Mouse (Mus musculus): ENCODE data around the gene Tmem50b. TPM values are rescaled to one million over a fixed set of nuclear protein-coding genes. Genes with fewer than 3 reads are reported as not detected.

Gene Tmem50b
- polyA plus RNA-seq, 1 experiment, result 52.3 TPM

DNA sequence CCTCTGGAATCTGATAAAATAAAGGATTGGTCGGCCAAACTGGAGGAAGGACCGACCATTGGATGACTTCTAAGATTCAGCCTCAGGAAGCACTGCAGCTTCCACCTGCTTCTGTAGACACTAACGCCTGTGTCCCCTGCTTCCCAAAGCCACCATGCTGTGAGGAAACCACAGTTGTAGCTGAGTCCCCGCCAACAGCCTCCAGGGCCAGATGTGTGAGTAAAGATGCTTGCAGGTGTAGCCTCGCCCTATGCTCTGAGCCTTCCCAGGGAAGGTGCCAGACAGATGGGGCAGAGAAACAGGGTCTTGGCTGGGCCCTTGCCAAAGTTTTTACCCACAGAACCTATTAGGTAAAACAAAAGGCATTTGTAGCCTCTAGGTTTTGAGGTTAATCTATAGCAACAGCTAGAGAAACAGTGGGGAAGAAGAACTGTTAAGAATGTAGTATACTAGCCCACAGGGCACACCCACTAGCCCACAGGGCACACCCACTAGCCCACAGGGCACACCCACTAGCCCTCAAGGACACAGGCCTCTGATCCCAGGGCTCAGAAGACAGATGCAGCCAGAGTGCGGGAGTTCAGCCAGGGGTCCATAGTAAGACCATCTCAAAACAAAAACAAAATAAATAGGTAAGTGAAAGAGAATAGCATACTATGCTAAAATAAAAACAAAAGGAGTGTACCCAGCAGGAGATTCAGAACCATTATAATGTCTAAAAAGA, 9.7 kb downstream of the Tmem50b start:
- no peak for DNase-seq (ENCODE audit: low read depth)
- TF ChIP-seq CTCF (IDR thresholded peaks at IDR 0.05; ENCODE audit: borderline replicate concordance, extremely low read depth, insufficient read depth, insufficient read length) (no peak), POLR2A (IDR thresholded peaks at IDR 0.05; ENCODE audit: borderline replicate concordance, extremely low read depth, insufficient read depth, insufficient read length, poor library complexity, severe bottlenecking) (no peak)

DNA sequence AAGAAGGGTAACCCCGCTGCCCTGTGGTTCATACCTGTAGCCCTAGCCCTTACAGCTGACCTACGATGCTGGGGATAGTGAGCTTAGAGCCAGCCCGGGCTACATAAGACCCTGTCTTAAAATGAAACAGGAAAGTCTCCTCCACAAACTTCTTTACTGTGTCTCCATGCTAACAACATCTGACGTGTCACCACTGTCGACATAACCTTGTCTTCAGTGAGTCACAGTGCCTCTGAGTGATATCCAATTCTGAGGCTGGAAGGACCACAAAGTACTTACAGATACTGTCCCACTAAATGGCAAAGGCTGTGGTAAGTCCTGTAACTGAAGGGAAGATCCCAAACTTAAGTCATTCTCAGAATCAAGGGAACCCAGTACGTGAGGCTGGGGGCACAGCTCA, 11.4 kb downstream of the Tmem50b start:
- DNase-seq (ENCODE audit: low read depth), result no peak
- TF ChIP-seq CTCF (IDR thresholded peaks at IDR 0.05; ENCODE audit: borderline replicate concordance, extremely low read depth, insufficient read depth, insufficient read length), result no peak
- TF ChIP-seq POLR2A (IDR thresholded peaks at IDR 0.05; ENCODE audit: borderline replicate concordance, extremely low read depth, insufficient read depth, insufficient read length, poor library complexity, severe bottlenecking), result no peak

DNA sequence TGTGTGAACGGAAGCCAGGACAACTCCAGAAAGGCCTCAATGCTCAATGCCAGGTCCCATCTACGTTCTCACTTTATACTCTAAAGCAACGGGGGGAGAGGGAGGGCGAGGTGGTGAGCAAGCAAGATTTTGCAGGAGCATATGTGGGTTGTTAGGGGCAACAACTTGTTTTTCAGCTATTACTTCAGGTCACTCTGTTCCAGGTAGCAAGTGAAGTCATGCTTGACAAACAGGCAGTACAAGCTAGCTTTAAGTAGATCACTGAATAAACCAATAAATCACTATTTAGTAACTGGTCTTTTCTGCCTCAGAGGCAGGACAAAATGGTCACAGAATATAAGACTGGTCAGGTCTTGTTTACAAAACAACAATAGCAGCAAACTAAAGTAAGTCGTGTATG, 12.0 kb downstream of the Tmem50b start:
- no peak for DNase-seq (ENCODE audit: low read depth)
- TF ChIP-seq POLR2A (IDR thresholded peaks at IDR 0.05; ENCODE audit: borderline replicate concordance, extremely low read depth, insufficient read depth, insufficient read length, poor library complexity, severe bottlenecking), result no peak
- no peak for TF ChIP-seq CTCF (IDR thresholded peaks at IDR 0.05; ENCODE audit: borderline replicate concordance, extremely low read depth, insufficient read depth, insufficient read length)

DNA sequence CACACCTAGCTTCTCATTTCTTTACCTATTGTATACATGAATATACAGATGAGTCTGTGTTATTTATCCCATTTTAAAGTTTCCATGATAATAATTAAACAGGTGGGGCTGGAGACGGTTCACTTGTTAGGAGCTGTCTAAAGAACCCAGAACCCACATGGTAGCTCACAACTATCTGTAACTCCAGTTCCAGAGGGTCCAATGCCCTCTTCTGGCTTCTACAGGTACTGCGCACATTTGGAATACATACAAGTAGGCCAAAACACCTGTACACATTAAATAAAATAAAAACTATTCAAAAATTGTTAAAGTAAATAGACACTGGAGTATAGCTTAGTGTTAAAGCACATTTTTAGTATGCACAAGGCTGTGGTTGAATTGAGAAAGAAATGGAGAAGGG, 15.3 kb downstream of the Tmem50b start:
- DNase-seq (ENCODE audit: low read depth), result peak; percentile 52
- TF ChIP-seq CTCF (IDR thresholded peaks at IDR 0.05; ENCODE audit: borderline replicate concordance, extremely low read depth, insufficient read depth, insufficient read length) (peak; percentile 50; the same call in 1 of the 2 replicates), POLR2A (IDR thresholded peaks at IDR 0.05; ENCODE audit: borderline replicate concordance, extremely low read depth, insufficient read depth, insufficient read length, poor library complexity, severe bottlenecking) (no peak)

DNA sequence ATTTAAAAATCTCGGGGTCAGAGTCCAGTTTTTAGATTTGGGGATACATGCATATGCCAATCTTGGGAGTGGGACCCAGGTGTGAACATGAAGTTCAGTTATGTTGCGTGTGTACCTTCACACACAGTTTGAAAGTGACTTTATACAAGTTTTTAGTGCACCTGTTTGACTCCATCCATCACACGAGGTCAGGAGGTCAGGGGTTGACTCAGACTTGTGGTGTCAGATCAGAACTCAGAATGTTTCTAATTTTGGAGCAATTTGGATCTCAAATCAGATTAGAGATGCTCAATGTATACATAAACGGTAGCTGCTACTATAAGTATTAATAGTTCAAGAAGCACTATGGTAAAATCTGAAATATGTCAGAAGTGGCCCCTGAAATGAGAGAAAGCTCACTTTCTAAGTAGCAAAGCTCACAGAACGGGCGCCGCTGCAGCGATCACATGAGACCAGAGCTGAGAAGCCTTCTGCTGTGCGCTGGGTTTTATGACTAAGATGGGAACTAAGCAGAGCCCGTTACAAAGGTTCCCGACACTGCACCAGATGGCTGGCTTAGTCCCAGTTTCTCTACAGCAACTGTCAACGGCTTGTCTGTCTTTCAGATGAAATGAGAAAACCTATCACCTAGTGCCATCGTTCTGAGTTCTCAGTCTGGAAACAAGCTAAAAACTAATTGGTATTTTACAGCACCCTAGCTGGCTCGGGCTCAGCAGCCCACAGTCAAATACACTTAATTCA, 18.4 kb downstream of the Tmem50b start:
- TF ChIP-seq CTCF (IDR thresholded peaks at IDR 0.05; ENCODE audit: borderline replicate concordance, extremely low read depth, insufficient read depth, insufficient read length) (no peak), POLR2A (IDR thresholded peaks at IDR 0.05; ENCODE audit: borderline replicate concordance, extremely low read depth, insufficient read depth, insufficient read length, poor library complexity, severe bottlenecking) (no peak)
- peak; percentile 95 for DNase-seq (ENCODE audit: low read depth)

DNA sequence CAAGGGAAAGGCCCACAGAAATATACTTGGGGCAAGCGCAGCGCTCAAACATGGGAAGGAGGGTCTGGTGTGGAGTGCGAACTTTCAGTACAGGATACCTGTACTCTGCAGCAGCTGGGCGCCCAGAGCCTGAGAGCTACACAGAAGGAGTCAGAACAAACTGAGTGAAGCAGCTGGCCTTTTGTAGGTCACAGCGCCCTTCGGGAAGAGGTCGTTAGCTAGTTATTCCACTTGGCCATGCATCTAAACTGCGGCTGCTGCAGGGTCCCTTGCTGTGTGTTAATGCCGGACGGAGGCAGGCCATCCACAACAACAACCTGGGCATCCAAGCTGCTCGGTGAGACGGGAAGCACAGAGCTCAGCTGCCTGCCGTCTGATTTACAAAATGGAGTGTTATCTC, 22.4 kb downstream of the Tmem50b start:
- no peak for TF ChIP-seq POLR2A (IDR thresholded peaks at IDR 0.05; ENCODE audit: borderline replicate concordance, extremely low read depth, insufficient read depth, insufficient read length, poor library complexity, severe bottlenecking)
- no peak for TF ChIP-seq CTCF (IDR thresholded peaks at IDR 0.05; ENCODE audit: borderline replicate concordance, extremely low read depth, insufficient read depth, insufficient read length)
- peak; percentile 32 for DNase-seq (ENCODE audit: low read depth)

DNA sequence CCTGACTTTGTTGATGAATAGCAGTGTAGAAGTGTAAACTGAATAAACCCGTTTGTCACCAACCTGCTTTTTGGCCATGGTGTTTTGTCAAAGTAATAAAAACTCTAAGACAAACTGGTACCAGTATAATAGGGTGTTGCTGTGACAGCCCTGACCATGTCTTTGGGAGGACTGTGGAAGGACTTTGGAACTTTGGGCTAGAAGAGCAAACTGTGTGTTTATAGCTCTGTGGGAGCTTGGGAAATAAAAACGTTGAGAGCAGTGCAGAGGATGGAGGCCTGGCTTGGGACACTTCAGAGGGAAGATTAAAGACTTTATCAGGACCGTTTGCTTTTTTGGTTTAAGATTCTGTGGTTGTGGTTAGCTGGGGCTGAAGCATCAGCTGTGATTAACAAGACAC, 26.5 kb downstream of the Tmem50b start:
- DNase-seq (ENCODE audit: low read depth), result no peak

DNA sequence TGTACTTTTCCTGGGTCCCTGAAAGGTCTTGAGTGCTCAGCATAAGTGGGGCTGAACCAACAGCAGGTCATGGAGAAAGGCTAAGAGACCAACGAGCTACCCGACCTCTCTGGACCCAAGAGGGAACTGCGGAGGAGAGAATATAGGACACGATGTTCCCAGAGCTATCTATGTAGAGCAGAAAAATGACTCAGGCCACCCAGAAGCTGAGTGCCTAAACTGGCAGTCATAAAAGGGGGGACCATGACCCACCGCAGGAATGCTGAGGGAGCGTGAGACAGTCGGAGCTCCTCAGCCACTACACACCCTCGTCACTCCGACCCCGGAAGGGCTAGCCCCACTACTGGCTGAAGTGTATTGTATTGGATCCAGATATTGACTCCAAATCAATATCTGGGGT, 28.6 kb downstream of the Tmem50b start:
- TF ChIP-seq CTCF (IDR thresholded peaks at IDR 0.05; ENCODE audit: borderline replicate concordance, extremely low read depth, insufficient read depth, insufficient read length), result no peak
- no peak for TF ChIP-seq POLR2A (IDR thresholded peaks at IDR 0.05; ENCODE audit: borderline replicate concordance, extremely low read depth, insufficient read depth, insufficient read length, poor library complexity, severe bottlenecking)
- DNase-seq (ENCODE audit: low read depth), result no peak

More for the DNA sequence above, 26.5 kb downstream of the Tmem50b start:
- no peak for TF ChIP-seq CTCF (IDR thresholded peaks at IDR 0.05; ENCODE audit: borderline replicate concordance, extremely low read depth, insufficient read depth, insufficient read length)
- no peak for TF ChIP-seq POLR2A (IDR thresholded peaks at IDR 0.05; ENCODE audit: borderline replicate concordance, extremely low read depth, insufficient read depth, insufficient read length, poor library complexity, severe bottlenecking)

DNA sequence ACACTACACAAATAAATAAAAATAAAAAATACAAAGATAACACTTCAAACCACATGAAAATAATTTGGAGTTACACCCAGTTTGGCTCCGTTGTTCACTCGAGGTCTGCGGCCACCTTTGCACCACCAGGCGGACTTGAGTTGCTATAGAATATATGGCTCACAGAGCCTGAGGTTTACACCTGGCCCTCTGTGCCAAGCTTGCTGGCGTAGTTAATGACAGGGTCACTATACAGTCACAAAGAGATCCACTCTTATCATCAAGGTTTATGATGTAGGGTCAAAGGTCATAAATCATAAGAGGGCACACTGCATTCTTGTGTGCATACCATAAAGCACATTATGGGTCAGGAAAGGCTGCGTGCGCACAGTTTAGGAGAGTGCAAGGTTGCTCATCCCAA, 31.6 kb downstream of the Tmem50b start:
- TF ChIP-seq CTCF (IDR thresholded peaks at IDR 0.05; ENCODE audit: borderline replicate concordance, extremely low read depth, insufficient read depth, insufficient read length), result no peak
- TF ChIP-seq POLR2A (IDR thresholded peaks at IDR 0.05; ENCODE audit: borderline replicate concordance, extremely low read depth, insufficient read depth, insufficient read length, poor library complexity, severe bottlenecking), result no peak

DNA sequence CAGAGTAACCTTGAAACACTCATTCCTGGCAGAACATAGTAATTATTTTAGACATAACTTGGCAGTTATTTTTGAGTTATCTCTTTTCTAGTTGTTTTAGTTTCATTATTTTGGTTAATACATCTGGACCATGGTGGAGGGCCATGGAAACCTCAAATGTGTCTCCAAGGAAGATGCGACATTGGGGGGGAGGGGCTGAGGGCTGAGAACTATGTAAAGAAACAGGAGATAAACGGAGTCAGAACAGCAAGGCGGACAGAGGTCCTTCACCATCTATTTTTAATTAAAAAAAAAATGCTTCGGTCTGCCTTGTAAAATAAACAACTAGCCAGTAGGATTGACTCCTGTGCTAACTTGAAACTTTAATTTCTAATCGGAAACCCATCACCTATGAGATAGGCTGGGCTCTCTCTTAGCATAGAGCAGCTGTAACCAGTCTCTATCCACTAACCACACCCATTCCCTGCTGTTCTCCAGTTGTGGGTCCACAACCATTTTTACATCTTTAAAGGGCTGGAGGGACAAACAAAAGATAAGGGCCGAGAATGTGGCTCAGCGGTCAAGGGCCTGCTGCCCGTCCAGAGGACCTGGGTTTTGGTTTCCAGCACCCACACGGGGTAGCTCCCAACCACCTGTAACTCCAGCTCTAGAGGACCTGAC, 32.2 kb downstream of the Tmem50b start:
- no peak for DNase-seq (ENCODE audit: low read depth)
- no peak for TF ChIP-seq POLR2A (IDR thresholded peaks at IDR 0.05; ENCODE audit: borderline replicate concordance, extremely low read depth, insufficient read depth, insufficient read length, poor library complexity, severe bottlenecking)

More for the DNA sequence above, 31.6 kb downstream of the Tmem50b start:
- no peak for DNase-seq (ENCODE audit: low read depth)

DNA sequence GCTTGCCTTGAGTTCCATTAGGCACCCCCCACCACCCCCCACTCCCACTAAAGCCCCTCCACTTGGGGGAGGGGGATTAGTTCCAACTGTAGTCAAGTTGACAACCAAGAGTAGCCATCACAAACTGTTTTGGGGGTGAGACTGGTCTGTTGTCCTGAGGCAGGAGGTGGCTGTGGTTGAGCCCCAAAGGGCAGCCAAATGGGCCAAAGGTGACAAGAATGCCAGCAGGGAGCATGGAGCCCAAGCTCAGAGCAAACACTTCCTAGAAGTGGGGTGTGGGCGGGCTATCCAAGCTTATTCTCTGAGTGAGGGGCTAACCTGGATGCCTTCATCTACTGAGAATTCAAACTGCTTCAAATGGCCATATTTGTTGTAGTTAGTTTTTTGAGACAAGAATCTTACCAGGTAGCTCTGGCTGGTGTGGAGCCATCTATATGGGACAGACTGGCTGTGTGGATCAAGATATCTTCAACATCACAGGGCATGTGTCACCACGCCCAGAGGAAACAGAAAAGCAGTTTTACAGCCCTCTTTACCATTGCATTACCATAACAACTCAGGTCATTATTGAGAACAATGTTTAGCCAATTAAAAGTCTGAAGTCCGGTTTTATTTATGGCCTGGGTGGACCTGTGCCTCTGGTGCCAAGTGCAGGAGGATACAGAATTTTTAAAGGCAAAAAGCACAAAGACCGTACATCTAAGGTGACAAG, 32.9 kb downstream of the Tmem50b start:
- TF ChIP-seq CTCF (IDR thresholded peaks at IDR 0.05; ENCODE audit: borderline replicate concordance, extremely low read depth, insufficient read depth, insufficient read length), result no peak
- TF ChIP-seq POLR2A (IDR thresholded peaks at IDR 0.05; ENCODE audit: borderline replicate concordance, extremely low read depth, insufficient read depth, insufficient read length, poor library complexity, severe bottlenecking), result no peak
- no peak for DNase-seq (ENCODE audit: low read depth)

All from brain, embryonic 14.5 days (tissue).